Mouse (Mus musculus) small intestine, adult 2 months (tissue): ENCODE data around the gene Ugt1a1. TPM values are rescaled to one million over a fixed set of nuclear protein-coding genes. Genes with fewer than 3 reads are reported as not detected.
A peak's percentile ranks its signal among the peaks of the same experiment; 100 is the strongest.

Experiments
- H3K27ac ChIP-seq: fragments of 200-500 bp; 2 replicates; pipeline ENCODE4 v1.5.1; 2012; ENCODE audit warnings: low read depth, low read length, control low read depth, inconsistent platforms; ENCODE audit not compliant: insufficient read depth
- H3K27me3 ChIP-seq: fragments of 200-500 bp; 2 replicates; pipeline ENCODE4 v1.6.1; 2012; ENCODE audit warnings: mild to moderate bottlenecking, moderate library complexity, low read length, inconsistent platforms; ENCODE audit not compliant: control insufficient read depth, insufficient read depth
- H3K36me3 ChIP-seq: fragments of 200-500 bp; 2 replicates; pipeline ENCODE4 v1.6.1; 2012; ENCODE audit warnings: mild to moderate bottlenecking, low read length, control low read depth, inconsistent platforms; ENCODE audit not compliant: control insufficient read depth, insufficient read depth
- H3K4me1 ChIP-seq: fragments of 200-500 bp; 2 replicates; pipeline ENCODE4 v1.6.1; 2012; ENCODE audit warnings: low read length, inconsistent platforms, mixed read lengths; ENCODE audit not compliant: control insufficient read depth, insufficient read depth, insufficient read length
- H3K4me3 ChIP-seq: fragments of 200-500 bp; 2 replicates; pipeline ENCODE4 v1.5.1; 2012; ENCODE audit warnings: low read depth, mild to moderate bottlenecking, control low read depth, inconsistent platforms, low read length, moderate library complexity
- CTCF ChIP-seq: fragments of 200-500 bp; IDR thresholded peaks from 2 replicates; pipeline ENCODE4 v1.5.1; 2012; ENCODE audit warnings: low read depth, mild to moderate bottlenecking, control low read depth, inconsistent platforms, low read length, moderate library complexity, mixed read lengths; ENCODE audit not compliant: insufficient replicate concordance, insufficient read length; ENCODE audit errors: extremely low read depth
- POLR2A ChIP-seq: fragments of 200-500 bp; IDR thresholded peaks from 2 replicates; pipeline ENCODE4 v1.6.1; 2012; ENCODE audit warnings: low read depth, mild to moderate bottlenecking, control low read depth, inconsistent platforms, low read length, moderate library complexity
- WGBS: fragments of 180-500 bp; shearing (Covaris S2); methylation state at CpG from one replicate; pipeline ENCODE4 v1.1.7; 2018; 5-methylcytosine and 5-hydroxymethylcytosine counted together
- polyA plus RNA-seq: library from polyadenylated mRNA; depleted of rRNA; stranded (reverse); fragments of >200 nt; gene quantifications from 2 replicates; pipeline ENCODE4 v1.2.3, GENCODE M21; 2012

Gene Ugt1a1
- polyA plus RNA-seq, 1 experiment, result 88.2 TPM

GRCm38 (mm10) chr1:88225741-88226140 is 14.0 kb downstream of the Ugt1a1 start:
- TF ChIP-seq CTCF (no peak), POLR2A (no peak)
- Histone ChIP-seq H3K27me3 (no peaks in the 10 kb centered on the region), H3K27ac (no peak overlapping the region), H3K36me3 (no peaks in the 10 kb centered on the region), H3K4me1 (peaks cover 3% of the 10 kb centered on the region; the same call in 1 of the 2 replicates), H3K4me3 (no peak overlapping the region)

DNA sequence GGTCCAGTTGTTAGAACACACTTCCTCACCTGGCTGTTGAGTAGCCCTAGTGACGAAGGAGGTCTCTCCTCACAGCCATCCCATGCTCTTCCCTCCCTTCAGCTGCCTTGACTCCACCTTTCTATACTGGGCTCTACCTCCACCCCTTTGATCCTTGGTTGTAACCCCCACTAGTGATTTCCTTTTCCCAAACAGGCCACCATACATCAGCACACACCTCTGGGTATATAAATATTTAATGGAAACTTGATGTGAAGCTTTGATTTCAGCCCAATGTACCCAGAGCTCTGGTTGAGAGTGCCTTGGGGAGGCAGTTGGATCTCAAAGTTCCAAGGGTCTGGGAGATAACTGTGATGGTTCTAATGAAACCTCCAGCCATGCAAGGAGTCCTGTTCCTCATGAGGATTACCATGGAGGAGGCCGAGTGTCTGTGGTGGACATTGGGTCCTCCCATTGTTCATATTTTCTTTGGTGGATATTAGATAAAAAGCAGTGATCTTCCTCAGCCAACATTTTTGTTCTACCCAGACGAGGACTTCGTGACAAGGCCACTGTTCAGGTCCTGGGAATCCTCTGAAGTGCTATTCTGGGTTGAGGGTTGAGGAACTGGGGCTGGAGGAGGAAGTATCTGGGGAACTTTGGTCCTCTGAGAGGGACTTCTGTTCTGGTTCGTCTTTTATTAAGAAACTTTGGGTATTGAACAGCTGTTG is 15.1 kb downstream of the Ugt1a1 start, which contains the start of gene Mroh2a:
TSS of gene Mroh2a (plus strand) at position 317 of the 710 bp plus-strand sequence.
- peaks cover 3% of the 10 kb centered on the region; the same call in 1 of the 2 replicates for H3K4me1 ChIP-seq
- no peak for TF ChIP-seq CTCF
- no peak for TF ChIP-seq POLR2A
- H3K27ac ChIP-seq, result peak within 1 kb of the TSS; percentile 2; the same call in 1 of the 2 replicates
- no peaks in the 10 kb centered on the region for H3K36me3 ChIP-seq
- no peak within 1 kb of the TSS for H3K4me3 ChIP-seq
- 56% methylated on average over 5 of the region's 5 CpGs for WGBS
- H3K27me3 ChIP-seq, result no peaks in the 10 kb centered on the region

- Histone ChIP-seq H3K36me3 (no peaks in the 10 kb centered on the region), H3K27me3 (no peaks in the 10 kb centered on the region), H3K4me1 (peaks cover 3% of the 10 kb centered on the region; the same call in 1 of the 2 replicates), H3K27ac (no peak overlapping the region), H3K4me3 (no peak overlapping the region)
- WGBS, result 61% methylated on average over 2 of the region's 2 CpGs
- TF ChIP-seq CTCF (no peak), POLR2A (no peak)
Observed at GRCm38 (mm10) chr1:88227482-88227881, 15.7 kb downstream of the Ugt1a1 start.

GRCm38 (mm10) chr1:88228121-88228520 is 16.4 kb downstream of the Ugt1a1 start:
- H3K4me1 ChIP-seq, result peaks cover 3% of the 10 kb centered on the region; the same call in 1 of the 2 replicates
- H3K27ac ChIP-seq, result no peak overlapping the region
- TF ChIP-seq CTCF, result no peak
- TF ChIP-seq POLR2A, result no peak
- no peaks in the 10 kb centered on the region for H3K36me3 ChIP-seq
- H3K4me3 ChIP-seq, result no peak overlapping the region
- H3K27me3 ChIP-seq, result no peaks in the 10 kb centered on the region
- WGBS, result 71% methylated on average over 7 of the region's 7 CpGs

DNA sequence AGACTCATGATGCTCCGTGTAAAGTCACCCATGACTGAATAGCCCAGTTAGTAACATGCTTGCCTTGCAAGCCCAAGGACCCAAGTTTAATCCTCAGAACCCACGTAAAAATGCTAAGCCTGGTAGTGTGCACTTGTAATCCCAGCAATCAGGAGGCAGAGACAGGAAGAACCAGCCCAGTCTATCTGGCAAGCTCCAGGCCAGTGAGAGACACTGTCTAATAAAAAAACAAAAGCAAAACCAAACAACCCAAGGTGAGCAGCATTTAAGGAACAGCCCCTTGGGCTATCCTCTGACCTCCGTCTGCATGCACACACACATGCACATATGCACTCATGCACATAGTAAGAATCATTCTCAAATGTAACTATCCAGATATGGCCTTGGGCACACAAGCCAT is 17.8 kb downstream of the Ugt1a1 start:
- TF ChIP-seq CTCF, result no peak
- no peak for TF ChIP-seq POLR2A
- H3K36me3 ChIP-seq, result no peaks in the 10 kb centered on the region
- H3K27me3 ChIP-seq, result no peaks in the 10 kb centered on the region
- WGBS, result 81% methylated on average over 3 of the region's 3 CpGs
- H3K4me1 ChIP-seq, result peaks cover 3% of the 10 kb centered on the region; the same call in 1 of the 2 replicates
- no peak overlapping the region for H3K4me3 ChIP-seq
- H3K27ac ChIP-seq, result no peak overlapping the region

DNA sequence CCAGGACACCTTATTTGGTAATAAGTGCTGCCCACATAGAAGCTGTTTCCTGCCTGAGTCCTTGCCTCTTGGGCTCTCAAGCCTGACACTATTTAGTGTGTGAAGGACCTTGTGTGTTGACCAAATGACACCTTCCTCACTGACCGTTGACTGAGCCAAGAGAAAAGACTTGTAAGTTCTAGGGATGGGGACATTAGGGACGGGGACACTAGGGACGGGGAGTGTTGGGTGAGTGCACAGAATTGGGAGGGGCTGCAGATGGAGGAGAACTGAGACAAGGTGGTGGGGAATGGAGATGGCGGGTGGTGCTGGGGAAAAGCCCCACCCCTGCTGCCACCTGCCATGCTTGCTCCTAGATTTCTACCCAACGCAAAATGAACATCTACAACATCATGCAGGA is 18.2 kb downstream of the Ugt1a1 start:
- peaks cover 3% of the 10 kb centered on the region; the same call in 1 of the 2 replicates for H3K4me1 ChIP-seq
- no peaks in the 10 kb centered on the region for H3K27me3 ChIP-seq
- no peaks in the 10 kb centered on the region for H3K36me3 ChIP-seq
- WGBS, result 87% methylated on average over 5 of the region's 5 CpGs
- no peak overlapping the region for H3K27ac ChIP-seq
- TF ChIP-seq CTCF (no peak), POLR2A (no peak)
- H3K4me3 ChIP-seq, result no peak overlapping the region

- TF ChIP-seq POLR2A (no peak), CTCF (no peak)
- Histone ChIP-seq H3K27ac (no peak overlapping the region), H3K36me3 (no peaks in the 10 kb centered on the region), H3K4me1 (peaks cover 3% of the 10 kb centered on the region; the same call in 1 of the 2 replicates), H3K27me3 (no peaks in the 10 kb centered on the region), H3K4me3 (no peak overlapping the region)
- WGBS, result 71% methylated on average over 7 of the region's 7 CpGs
Observed at GRCm38 (mm10) chr1:88230421-88230820, 18.7 kb downstream of the Ugt1a1 start.
